Mouse (Mus musculus): ENCODE data around the gene E130208F15Rik.

Gene E130208F15Rik

GRCm38 (mm10) chr7:30306083-30306779, 15.3 kb upstream of the E130208F15Rik start:
- DNase-seq (ENCODE audit: low spot score in 2 of 2): no peak

- DNase-seq (ENCODE audit: low spot score in 2 of 2): peak; percentile 55 to 93
Observed at GRCm38 (mm10) chr7:30308076-30309005, 13.2 kb upstream of the E130208F15Rik start, which contains the start of gene Alkbh6. Gene Alkbh6, plus strand, starts transcription at chr7:30308717.

- no peak for DNase-seq (ENCODE audit: low spot score in 2 of 2)
Observed at GRCm38 (mm10) chr7:30309395-30310129, 12.0 kb upstream of the E130208F15Rik start.

- no peak for DNase-seq (ENCODE audit: low spot score in 2 of 2)
Observed at GRCm38 (mm10) chr7:30310136-30310535, 11.4 kb upstream of the E130208F15Rik start.

- DNase-seq (ENCODE audit: low spot score in 2 of 2): no peak
Observed at GRCm38 (mm10) chr7:30313666-30314320, 7.7 kb upstream of the E130208F15Rik start.

DNA sequence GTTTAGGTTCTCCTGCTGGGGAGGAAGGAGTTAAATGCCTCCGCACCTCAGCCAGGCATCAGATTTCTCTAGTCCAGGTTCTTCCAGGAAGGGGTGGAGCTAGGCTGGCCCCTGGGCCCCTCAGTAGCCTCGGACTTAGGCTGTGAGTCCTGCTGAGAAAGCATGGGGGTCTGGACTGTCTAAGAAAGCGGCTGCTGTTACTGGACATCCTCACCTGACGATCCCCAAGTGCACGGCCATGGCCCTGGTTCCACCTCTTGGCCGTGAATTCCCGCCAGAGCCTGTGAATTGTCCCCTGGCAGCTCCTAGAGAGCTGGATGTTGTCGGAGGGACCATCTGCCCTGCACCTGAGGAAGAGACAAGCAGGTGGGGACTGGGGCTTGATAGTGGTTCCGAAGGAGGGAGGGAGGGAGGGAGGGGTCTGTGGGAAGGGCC, 6.8 kb upstream of the E130208F15Rik start, which contains the start of gene Syne4:
Gene Syne4, plus strand, starts transcription at position 87 of the 435 bp plus-strand sequence.
- no peak for DNase-seq (ENCODE audit: low spot score in 2 of 2)

GRCm38 (mm10) chr7:30315559-30316529, 5.7 kb upstream of the E130208F15Rik start:
- no peak for DNase-seq (ENCODE audit: low spot score in 2 of 2)

- no peak for DNase-seq (ENCODE audit: low spot score in 2 of 2)
Observed at GRCm38 (mm10) chr7:30318142-30318541, 3.4 kb upstream of the E130208F15Rik start.

DNA sequence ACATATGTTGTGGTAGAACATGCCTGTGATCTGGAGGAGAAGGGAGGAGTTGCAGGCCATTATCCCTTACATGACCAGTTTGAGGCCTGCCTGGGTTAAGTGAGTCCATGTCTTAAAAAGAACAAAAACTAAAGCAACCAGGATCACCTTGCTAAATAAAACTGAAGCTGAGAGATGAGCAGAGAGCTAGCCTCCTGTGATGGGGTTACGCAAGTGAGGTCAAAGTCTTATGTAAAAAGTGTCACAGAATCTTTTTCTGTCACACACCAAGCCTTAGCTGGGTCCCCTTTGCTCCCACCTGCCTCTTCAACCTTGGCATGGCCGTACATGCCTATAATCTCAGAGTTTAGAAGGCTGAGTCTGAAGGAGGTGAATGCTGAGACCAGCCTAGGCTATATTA, 594 bp upstream of the E130208F15Rik start:
- DNase-seq (ENCODE audit: low spot score in 2 of 2): no peak

DNA sequence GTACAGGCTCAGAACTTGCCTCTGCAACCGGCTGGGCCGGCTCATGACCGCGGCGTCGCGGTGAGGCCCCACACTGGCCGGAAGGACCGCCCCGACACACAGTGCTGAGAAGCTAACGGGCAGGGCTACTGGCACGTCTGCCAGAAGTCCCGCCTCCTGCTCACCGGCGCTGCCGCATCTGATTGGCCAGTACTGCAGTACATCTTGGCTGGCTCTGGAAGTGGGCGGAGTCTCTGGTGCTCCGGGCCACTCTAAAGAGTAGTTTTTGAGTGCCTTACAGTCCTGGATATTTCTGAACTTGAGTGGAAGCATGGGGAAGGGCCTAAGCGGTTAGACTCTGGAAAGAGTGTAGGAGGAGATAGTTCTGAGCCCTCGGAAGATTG, 736 bp downstream of the E130208F15Rik start:
- peak; percentile 91 to 97 for DNase-seq (ENCODE audit: low spot score in 2 of 2)

DNA sequence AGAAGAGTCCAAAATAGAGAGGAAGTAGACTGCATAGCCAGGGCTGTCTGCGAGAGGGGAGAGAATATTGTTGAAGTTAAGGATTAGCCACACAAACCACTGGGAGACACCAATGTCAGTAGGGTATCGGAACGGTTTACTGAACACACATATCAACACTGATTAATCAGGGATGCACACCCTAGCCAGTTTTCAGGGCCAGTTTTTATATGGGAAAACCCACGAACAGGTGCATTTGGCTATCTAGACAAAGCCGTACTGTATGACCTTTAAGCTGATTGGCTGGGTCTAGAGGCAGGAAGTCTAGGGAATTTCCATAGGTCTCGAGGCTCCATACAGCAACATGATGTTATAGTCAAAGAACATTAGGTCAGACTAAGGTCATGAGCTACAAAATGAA, 1.3 kb downstream of the E130208F15Rik start:
- no peak for DNase-seq (ENCODE audit: low spot score in 2 of 2)

GRCm38 (mm10) chr7:30323795-30324194, 2.3 kb downstream of the E130208F15Rik start, which contains the start of gene Sdhaf1:
Gene Sdhaf1, minus strand, starts transcription at chr7:30323895.
- no peak for DNase-seq (ENCODE audit: low spot score in 2 of 2)

GRCm38 (mm10) chr7:30324300-30324944, 2.9 kb downstream of the E130208F15Rik start:
- no peak for DNase-seq (ENCODE audit: low spot score in 2 of 2)

DNA sequence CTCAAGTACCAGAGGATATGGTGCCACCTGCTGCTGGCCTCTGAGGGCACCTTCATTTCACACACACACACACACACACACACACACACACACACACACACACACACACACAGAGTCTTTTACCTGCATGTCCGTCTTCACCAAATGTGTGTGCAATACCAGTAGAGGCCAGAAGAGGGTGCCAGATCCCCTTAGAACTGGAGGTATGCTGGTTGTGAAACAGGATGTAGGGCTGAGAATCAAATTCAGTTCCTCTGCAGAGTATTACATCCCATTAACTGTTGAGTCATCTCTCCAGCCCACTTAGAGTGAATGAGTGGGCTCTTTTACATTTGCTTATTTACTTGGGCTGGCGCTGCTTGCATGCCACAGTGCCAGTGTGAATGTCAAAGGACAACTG, 3.8 kb downstream of the E130208F15Rik start:
- no peak for DNase-seq (ENCODE audit: low spot score in 2 of 2)

DNA sequence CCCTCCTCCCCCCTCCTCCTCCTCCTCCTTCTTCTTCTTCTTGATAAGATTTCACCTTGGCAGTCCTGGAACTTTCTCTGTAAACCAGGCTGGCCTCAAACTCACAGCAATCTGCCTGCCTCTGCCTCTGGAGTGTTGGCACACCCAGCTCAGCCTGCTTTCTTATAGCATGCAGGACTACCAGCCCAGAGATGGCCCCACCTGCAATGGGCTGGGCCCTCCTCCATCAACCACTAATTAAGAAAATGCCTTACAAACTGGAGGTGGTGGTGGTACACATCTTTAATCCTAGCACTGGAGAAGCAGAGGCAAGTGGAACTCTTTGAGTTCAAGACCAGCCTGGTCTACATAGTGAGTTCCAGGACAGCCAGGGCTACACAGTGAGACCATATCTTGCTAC, 4.9 kb downstream of the E130208F15Rik start:
- no peak for DNase-seq (ENCODE audit: low spot score in 2 of 2)

GRCm38 (mm10) chr7:30327140-30327539, 5.6 kb downstream of the E130208F15Rik start:
- DNase-seq (ENCODE audit: low spot score in 2 of 2): no peak

DNA sequence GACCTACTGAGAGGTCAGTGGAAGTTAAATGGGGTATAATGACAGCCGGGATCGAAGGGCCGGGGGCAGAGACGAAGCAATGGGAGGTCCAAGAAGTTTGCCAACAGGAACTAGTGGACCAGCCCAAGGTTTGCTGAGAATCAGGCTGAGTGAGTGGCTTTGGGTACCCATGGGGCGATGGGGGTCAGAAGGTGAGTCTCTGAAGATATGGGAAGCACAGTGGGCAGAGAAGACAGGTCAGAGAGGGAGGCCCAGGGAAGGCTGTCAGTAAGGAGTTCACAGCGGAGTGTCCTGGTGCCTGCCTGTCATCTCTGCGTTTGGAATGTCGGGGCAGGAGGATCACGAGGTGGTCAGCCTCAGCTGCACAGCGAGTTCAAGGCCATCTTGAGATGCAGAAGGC, 6.8 kb downstream of the E130208F15Rik start:
- no peak for DNase-seq (ENCODE audit: low spot score in 2 of 2)

- no peak for DNase-seq (ENCODE audit: low spot score in 2 of 2)
Observed at GRCm38 (mm10) chr7:30331887-30332286, 10.3 kb downstream of the E130208F15Rik start.

GRCm38 (mm10) chr7:30332622-30333259, 11.2 kb downstream of the E130208F15Rik start:
- DNase-seq (ENCODE audit: low spot score in 2 of 2): no peak
